Mouse (Mus musculus): ENCODE data around the gene Psmd9.

Gene Psmd9

DNA sequence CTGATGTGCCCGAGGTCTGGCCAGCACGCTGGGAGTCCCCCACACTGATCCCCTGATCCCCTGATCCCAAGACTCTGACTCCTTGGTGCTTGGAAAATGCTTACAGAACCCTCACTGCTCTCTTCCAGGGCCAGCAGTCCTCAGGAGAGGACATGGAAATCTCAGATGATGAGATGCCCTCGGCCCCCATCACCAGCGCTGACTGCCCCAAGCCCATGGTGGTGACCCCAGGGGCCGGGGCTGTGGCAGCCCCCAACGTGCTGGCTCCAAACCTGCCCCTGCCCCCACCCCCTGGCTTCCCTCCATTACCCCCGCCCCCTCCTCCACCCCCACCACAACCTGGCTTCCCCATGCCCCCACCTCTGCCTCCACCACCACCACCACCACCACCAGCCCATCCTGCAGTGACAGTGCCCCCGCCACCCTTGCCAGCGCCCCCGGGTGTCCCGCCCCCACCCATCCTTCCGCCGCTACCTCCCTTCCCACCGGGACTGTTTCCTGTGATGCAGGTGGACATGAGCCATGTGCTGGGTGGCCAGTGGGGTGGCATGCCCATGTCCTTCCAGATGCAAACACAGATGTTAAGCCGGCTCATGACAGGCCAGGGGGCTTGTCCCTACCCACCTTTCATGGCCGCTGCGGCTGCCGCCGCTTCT lies 17.4 kb upstream of the Psmd9 start:
- no peak for DNase-seq

DNA sequence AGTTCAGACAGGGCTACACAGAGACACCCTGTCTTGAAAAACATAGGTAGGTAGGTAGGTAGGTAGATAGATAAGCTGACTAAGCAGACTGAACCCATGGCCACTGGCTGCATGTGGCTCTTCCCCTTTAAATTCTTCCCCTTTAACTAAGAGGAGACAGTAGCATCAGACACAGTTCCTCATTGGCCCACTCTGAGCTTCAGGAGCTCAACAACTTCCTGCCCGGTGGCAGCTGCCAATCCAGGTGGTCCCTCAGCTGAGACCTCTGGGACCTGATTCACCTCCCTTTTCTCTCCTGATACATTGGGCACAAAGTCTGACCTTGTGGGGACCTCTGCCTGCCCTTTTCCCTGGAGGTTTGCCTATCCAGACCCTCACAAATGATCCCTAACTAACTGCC lies 16.3 kb upstream of the Psmd9 start:
- peak; percentile 62 for DNase-seq

- peak; percentile 82 for DNase-seq
Observed at GRCm38 (mm10) chr5:123155425-123155824, 13.8 kb upstream of the Psmd9 start.

- no peak for DNase-seq
Observed at GRCm38 (mm10) chr5:123156763-123157162, 12.4 kb upstream of the Psmd9 start.

DNA sequence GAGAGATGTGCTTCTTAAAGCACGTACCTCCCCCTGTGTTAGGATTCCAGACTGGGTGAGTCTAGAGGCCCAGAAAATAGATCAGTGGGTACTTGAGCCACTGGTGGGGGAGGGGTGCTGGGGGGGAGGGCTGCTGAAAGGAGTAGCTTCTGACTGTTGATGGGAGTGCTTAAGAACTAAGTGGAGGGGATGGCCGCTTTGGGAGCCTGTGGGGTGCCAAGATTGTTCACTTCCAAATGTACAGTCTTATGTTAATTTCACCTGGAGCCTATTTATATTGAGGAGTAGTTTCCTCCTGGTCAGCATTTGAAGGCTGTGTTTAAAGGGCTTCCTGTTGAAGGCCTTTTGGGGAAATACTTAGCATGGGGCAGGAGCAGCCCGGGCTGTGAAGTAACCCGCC lies 11.2 kb upstream of the Psmd9 start:
- DNase-seq, result no peak

- no peak for DNase-seq
Observed at GRCm38 (mm10) chr5:123159446-123159845, 9.8 kb upstream of the Psmd9 start.

DNA sequence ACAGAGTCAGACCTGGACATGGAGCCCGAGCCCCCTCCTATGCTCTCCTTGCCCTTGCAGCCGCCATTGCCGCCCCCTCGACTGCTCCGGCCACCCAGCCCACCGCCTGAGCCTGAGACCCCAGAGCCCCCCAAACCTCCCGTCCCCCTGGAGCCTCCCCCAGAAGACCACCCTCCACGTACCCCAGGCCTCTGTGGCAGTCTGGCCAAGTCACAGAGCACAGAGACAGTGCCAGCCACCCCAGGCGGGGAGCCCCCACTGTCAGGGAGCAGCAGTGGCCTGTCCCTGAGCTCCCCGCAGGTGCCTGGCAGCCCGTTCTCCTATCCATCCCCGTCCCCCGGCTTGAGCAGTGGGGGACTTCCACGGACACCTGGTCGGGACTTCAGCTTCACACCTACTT lies 9.3 kb upstream of the Psmd9 start:
- no peak for DNase-seq

- no peak for DNase-seq
Observed at GRCm38 (mm10) chr5:123160341-123160740, 8.9 kb upstream of the Psmd9 start.

- no peak for DNase-seq
Observed at GRCm38 (mm10) chr5:123162942-123163341, 6.3 kb upstream of the Psmd9 start.

- DNase-seq, result no peak
Observed at GRCm38 (mm10) chr5:123166437-123166836, 2.8 kb upstream of the Psmd9 start.

- no peak for DNase-seq
Observed at GRCm38 (mm10) chr5:123167591-123167990, 1.6 kb upstream of the Psmd9 start.

GRCm38 (mm10) chr5:123170365-123170764 lies 1.2 kb downstream of the Psmd9 start:
- DNase-seq, result no peak

GRCm38 (mm10) chr5:123171646-123172350 lies 2.6 kb downstream of the Psmd9 start:
- peak; percentile 92 for DNase-seq

DNA sequence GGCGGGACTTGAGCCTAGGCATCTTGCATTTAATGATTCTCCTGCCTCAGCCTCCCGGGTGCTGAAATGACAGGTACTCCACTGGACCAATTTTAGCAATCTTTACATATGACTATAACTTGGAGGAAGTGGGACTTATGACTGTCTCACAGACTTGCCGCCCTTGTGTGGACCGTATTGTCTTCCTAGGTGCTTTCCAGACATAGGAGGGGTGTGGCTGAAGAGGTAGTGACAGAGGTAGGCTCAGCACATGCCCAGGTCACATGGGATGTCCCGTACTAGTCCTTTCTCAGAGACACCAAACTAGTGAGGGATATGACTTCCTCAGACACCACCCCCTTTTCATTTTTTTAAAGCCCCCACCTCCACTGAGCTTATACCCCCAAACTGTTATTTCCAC lies 9.6 kb downstream of the Psmd9 start:
- DNase-seq, result no peak

- DNase-seq, result no peak
Observed at GRCm38 (mm10) chr5:123180390-123180789, 11.2 kb downstream of the Psmd9 start.

GRCm38 (mm10) chr5:123181536-123181935 lies 12.3 kb downstream of the Psmd9 start:
- DNase-seq, result no peak

GRCm38 (mm10) chr5:123182651-123183050 lies 13.4 kb downstream of the Psmd9 start, which contains the start of gene Hpd:
Gene Hpd, minus strand, starts transcription at chr5:123182727.
- no peak for DNase-seq

- no peak for DNase-seq
Observed at GRCm38 (mm10) chr5:123185966-123186365, 16.8 kb downstream of the Psmd9 start.

DNA sequence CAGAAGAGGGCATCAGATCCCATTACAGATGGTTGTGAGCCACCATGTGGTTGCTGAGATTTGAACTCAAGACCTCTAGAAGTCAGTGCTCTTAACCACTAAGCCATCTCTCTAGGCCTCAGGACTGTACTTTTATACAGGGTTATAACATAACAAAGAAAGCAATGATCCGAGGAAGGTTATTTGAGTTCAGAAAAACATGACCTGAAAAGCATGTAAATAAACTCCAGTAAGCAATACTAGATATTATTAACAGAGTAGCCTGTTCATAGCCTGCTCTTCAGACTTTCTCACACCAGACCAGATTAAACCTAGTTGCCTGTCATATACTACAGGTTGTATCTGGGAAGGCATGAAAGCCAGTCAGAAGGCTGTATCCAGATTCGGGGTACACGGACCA lies 18.1 kb downstream of the Psmd9 start:
- no peak for DNase-seq

GRCm38 (mm10) chr5:123190912-123191311 lies 21.7 kb downstream of the Psmd9 start:
- DNase-seq, result no peak

- DNase-seq, result no peak
Observed at GRCm38 (mm10) chr5:123191427-123191826, 22.2 kb downstream of the Psmd9 start.

DNA sequence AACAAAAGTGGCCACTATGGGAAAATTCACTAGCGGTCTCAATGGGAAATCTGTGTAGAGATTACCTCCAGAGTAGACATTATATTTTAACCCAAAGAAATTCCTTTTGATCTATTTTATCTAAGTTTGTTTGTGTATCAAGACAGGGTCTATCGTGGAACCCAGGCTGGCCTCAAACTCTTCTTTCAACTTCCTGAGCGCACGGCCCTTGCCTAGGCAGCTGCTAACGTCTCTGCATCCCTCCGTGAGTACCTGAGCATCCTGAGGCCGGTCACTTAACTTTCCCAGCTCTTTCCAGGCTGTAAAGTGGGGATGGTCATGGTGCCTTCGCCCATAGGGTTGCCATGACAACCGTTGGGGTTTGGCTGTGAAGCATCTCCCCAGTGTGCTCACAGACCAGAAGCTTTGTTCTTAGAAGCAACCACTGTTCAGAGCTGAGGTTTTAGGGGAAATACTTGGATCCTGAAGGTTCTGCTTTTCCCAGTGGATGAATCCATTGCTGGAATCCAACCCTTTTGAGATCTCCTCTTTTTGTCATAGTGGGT lies 23.5 kb downstream of the Psmd9 start:
- no peak for DNase-seq

DNA sequence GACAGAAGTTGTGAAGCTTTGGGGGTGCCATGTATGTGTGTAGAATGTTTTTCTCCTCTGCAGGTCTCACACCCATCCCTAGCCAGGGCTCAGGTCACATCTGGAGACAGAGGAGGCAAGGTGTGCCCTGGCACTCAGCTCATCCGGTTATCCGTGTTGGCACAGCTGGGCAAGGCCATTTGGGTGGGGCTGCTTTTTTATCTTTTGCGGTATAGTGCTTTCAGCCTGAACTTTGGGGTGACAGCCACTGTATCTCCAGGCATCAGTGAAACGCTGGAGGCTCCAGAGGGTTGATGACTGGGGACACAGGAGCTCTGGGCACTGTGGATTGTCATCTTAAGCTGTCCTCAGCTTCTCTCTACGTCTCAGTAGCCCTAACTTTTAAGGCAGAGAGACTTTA lies 24.2 kb downstream of the Psmd9 start:
- no peak for DNase-seq

DNA sequence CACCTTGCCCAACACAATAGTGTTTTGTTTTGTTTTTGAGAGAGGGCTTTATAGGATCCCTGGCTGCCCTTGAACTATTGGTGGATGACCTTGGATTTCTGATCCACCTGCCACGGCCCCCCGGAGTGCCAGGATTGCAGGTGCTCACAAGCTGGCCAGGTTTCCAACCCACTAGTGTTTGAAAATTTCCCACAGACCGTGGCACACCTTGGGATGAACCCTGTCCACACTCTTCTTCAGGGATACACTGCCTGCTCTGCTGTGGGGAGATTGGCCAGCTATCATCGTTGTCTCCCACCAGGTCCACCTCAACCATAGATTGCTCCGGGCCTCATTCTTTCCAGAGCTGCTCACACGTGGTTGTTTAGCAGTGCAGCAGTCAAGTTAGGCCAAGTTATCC lies 25.6 kb downstream of the Psmd9 start:
- no peak for DNase-seq
